ENCODE assay signal across 22 mouse cellular contexts in the genomic region with DNA sequence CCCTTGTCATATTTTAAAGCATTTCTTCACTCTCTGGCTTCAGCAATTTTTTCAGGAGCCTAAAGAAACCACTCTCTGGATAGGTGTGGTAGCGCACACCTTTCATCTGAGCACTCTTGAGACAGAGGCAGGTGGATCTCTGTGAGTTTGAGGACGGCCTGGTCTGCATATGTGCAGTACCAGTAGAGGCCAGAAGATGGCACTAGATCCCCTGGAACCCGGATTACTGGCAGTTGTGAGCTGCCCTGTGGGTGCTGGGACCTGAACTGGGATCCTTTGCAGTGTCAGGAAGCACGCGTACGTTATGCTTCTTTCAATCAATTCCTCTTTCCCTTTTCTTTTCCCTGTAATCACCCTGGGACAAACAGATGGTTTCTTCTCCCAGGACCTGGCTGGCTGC. TPM values are rescaled to one million over a fixed set of nuclear protein-coding genes. Genes with fewer than 3 reads are reported as not detected.
DNase-seq lines count a peak whose midpoint lies in the region; ATAC-seq and TF ChIP-seq lines count a peak whose summit lies in the region.
"Had no signal": no experiment of that assay in that cellular context is flagged by ENCODE, and none has a peak within 500 bp of the region (broad histone marks: within the 10 kb centered on the region; RNA-seq: fewer than 3 reads in every experiment).

No protein-coding gene starts in this region.

- no peak for TF ChIP-seq EP300 in ES-Bruce4 (IDR thresholded peaks at IDR 0.05; ENCODE audit: insufficient read depth, low read depth, low read length)

- TF ChIP-seq CTCF in lung, embryonic 14.5 days (IDR thresholded peaks at IDR 0.05; ENCODE audit: low read depth): peak; percentile 53
- TF ChIP-seq CTCF in ES-Bruce4 (IDR thresholded peaks at IDR 0.05; ENCODE audit: low read depth, low read length): peak; percentile 68
- peak; percentile 19; the same call in 1 of the 2 replicates for TF ChIP-seq CTCF in brain, embryonic 14.5 days (IDR thresholded peaks at IDR 0.05; ENCODE audit: borderline replicate concordance, extremely low read depth, insufficient read depth, insufficient read length)

- peak; percentile 58 for DNase-seq in heart, adult 11 months
- DNase-seq in heart, postnatal 10 days: no peak
- no peak for DNase-seq in lung, embryonic 14.5 days
- DNase-seq in lung, adult 18-20 months: no peak
- no peak for DNase-seq in brain, embryonic 14.5 days (ENCODE audit: low read depth)
- DNase-seq in adrenal gland, postnatal 25 days: no peak
- no peak for DNase-seq in gastrocnemius, postnatal 4 days (ENCODE audit: low spot score in 2 of 2)
- DNase-seq: adrenal gland, postnatal 14 days; heart, postnatal 4 days; kidney, postnatal 25 days; right cerebral cortex, adult 18-20 months had no signal

- H3K27ac ChIP-seq in lung, embryonic 14.5 days (ENCODE audit: low read depth): no peak overlapping the region
- H3K27ac ChIP-seq in ES-Bruce4 (ENCODE audit: insufficient read depth, low read length): no peak overlapping the region
- H3K27ac ChIP-seq: forebrain, embryonic 12.5 days; heart, embryonic 10.5 days; limb, embryonic 12.5 days; lung, embryonic 15.5 days; neural tube, embryonic 15.5 days had no signal

- WGBS in lung, embryonic 14.5 days: 81% methylated on average over 6 of the region's 6 CpGs

- no peaks in the 10 kb centered on the region for H3K9me3 ChIP-seq in lung, embryonic 14.5 days (ENCODE audit: low read depth, low read length)
- no peaks in the 10 kb centered on the region; the same call in 1 of the 2 replicates for H3K9me3 ChIP-seq in ES-Bruce4 (replicated peaks; ENCODE audit: control insufficient read depth, insufficient read depth, low read length, poor library complexity, severe bottlenecking)
- H3K9me3 ChIP-seq: lung, embryonic 15.5 days; neural tube, embryonic 15.5 days had no signal

- H3K4me3 ChIP-seq in lung, embryonic 14.5 days (ENCODE audit: low read depth, low read length): no peak overlapping the region
- H3K4me3 ChIP-seq in ES-Bruce4 (ENCODE audit: low read depth, low read length): no peak overlapping the region
- H3K4me3 ChIP-seq: forebrain, embryonic 12.5 days; heart, embryonic 10.5 days; limb, embryonic 12.5 days; lung, embryonic 15.5 days; megakaryocyte, embryonic 14.5 days; neural tube, embryonic 15.5 days had no signal

- H3K4me1 ChIP-seq in lung, embryonic 14.5 days (ENCODE audit: insufficient read depth): peaks cover 5% of the 10 kb centered on the region; the same call in 1 of the 2 replicates
- no peaks in the 10 kb centered on the region for H3K4me1 ChIP-seq in ES-Bruce4 (ENCODE audit: control insufficient read depth, insufficient read depth, low read length)

- intact Hi-C loops in heart, postnatal 10 days (cut with DNase I): no loop called here

- H3K4me2 ChIP-seq in lung, embryonic 14.5 days: no peak overlapping the region
- H3K4me2 ChIP-seq: forebrain, embryonic 12.5 days; limb, embryonic 12.5 days; lung, embryonic 15.5 days; neural tube, embryonic 15.5 days had no signal

- ATAC-seq in lung, embryonic 14.5 days (ENCODE audit: insufficient read depth): no peak
- ATAC-seq: inflammation-experienced regulatory T-cells, adult 6 months had no signal

- H3K36me3 ChIP-seq in lung, embryonic 14.5 days (ENCODE audit: insufficient read depth): no peaks in the 10 kb centered on the region
- no peaks in the 10 kb centered on the region for H3K36me3 ChIP-seq in ES-Bruce4 (ENCODE audit: control insufficient read depth, insufficient read depth, low read length, poor library complexity, severe bottlenecking)
- H3K36me3 ChIP-seq: forebrain, embryonic 12.5 days; heart, embryonic 10.5 days; limb, embryonic 12.5 days; lung, embryonic 15.5 days; neural tube, embryonic 15.5 days had no signal

- no peaks in the 10 kb centered on the region for H3K27me3 ChIP-seq in lung, embryonic 14.5 days (ENCODE audit: insufficient read depth, low read length)
- no peaks in the 10 kb centered on the region for H3K27me3 ChIP-seq in ES-Bruce4 (ENCODE audit: control insufficient read depth, insufficient read depth, low read length, poor library complexity, severe bottlenecking)
- H3K27me3 ChIP-seq: forebrain, embryonic 12.5 days; limb, embryonic 12.5 days; lung, embryonic 15.5 days; neural tube, embryonic 15.5 days had no signal

- no peak for TF ChIP-seq POLR2A in ES-Bruce4 (IDR thresholded peaks at IDR 0.05; ENCODE audit: insufficient read depth, low read length)
- TF ChIP-seq POLR2A in brain, embryonic 14.5 days (IDR thresholded peaks at IDR 0.05; ENCODE audit: borderline replicate concordance, extremely low read depth, insufficient read depth, insufficient read length, poor library complexity, severe bottlenecking): no peak

- no peak overlapping the region for H3K9ac ChIP-seq in lung, embryonic 14.5 days
- no peak overlapping the region for H3K9ac ChIP-seq in ES-Bruce4 (ENCODE audit: low read depth, poor library complexity, severe bottlenecking)
- H3K9ac ChIP-seq: forebrain, embryonic 12.5 days; limb, embryonic 12.5 days; lung, embryonic 15.5 days; neural tube, embryonic 15.5 days had no signal

RNA-seq across cellular contexts. Expression of a gene that starts 22.5 kb away (rescaled TPM):
- total RNA-seq in heart, postnatal 10 days (2021): under 1 TPM; 0.35 to 0.72 TPM
- 1.3 and 2.6 TPM in 2 replicates for polyA plus RNA-seq in lung, embryonic 14.5 days (2014; fragmentation: Nextera tagmentation; extraction: Ambion mirVana)
- 7.0 and 8.9 TPM in 2 replicates for polyA plus RNA-seq in ES-Bruce4 (2011; ENCODE audit: insufficient read depth, insufficient read length, low read depth, missing spikeins)
- 31.5 and 38.3 TPM in 2 replicates for polyA plus RNA-seq in brain, embryonic 14.5 days (2012; rRNA removed)
- 4.4 and 4.8 TPM in 2 replicates for total RNA-seq in adrenal gland, postnatal 25 days (2021)
- 1 to 10 TPM; 1.2 to 1.9 TPM for total RNA-seq in gastrocnemius, postnatal 4 days (2021)
- total RNA-seq: common myeloid progenitor, adult 5-6 weeks; monocyte, adult 5-6 weeks had no signal
- polyA plus RNA-seq: C2C12 had no signal
